ENCODE assay signal across 7 mouse cellular contexts in genomic region chr1:164138365-164139130, GRCm38 (mm10). TPM values are rescaled to one million over a fixed set of nuclear protein-coding genes. Genes with fewer than 3 reads are reported as not detected.
DNase-seq lines count a peak whose midpoint lies in the region; ATAC-seq and TF ChIP-seq lines count a peak whose summit lies in the region.

No protein-coding gene starts in this region.

- no peaks in the 10 kb centered on the region for H3K9me3 ChIP-seq in midbrain, embryonic 13.5 days

- peak; percentile 80 for DNase-seq in adrenal gland, adult 2 months
- peak; percentile 65 for DNase-seq in embryo, embryonic 11.5 days (ENCODE audit: low read depth, low spot score)
- peak; percentile 93 for DNase-seq in heart, adult 11 months
- peak; percentile 57 for DNase-seq in kidney, adult 11 months
- DNase-seq in left cerebral cortex, postnatal 4 days, result peak; percentile 78

- no peaks in the 10 kb centered on the region for H3K36me3 ChIP-seq in midbrain, embryonic 13.5 days
- no peaks in the 10 kb centered on the region for H3K36me3 ChIP-seq in small intestine, adult 2 months (ENCODE audit: control insufficient read depth, insufficient read depth, low read length)

- intact Hi-C loops in left cerebral cortex, postnatal 4 days (cut with DNase I), result loop anchor here (10.0 kb wide), 1 partner anchor 134 kb away; no protein-coding TSS in a partner anchor

- TF ChIP-seq POLR2A in small intestine, adult 2 months (IDR thresholded peaks at IDR 0.05; ENCODE audit: low read depth, low read length), result no peak

- no peaks in the 10 kb centered on the region for H3K4me1 ChIP-seq in midbrain, embryonic 13.5 days (replicated peaks)
- H3K4me1 ChIP-seq in small intestine, adult 2 months (ENCODE audit: control insufficient read depth, insufficient read depth, insufficient read length, low read length), result peaks cover 3% of the 10 kb centered on the region; the same call in 1 of the 2 replicates

- WGBS in midbrain, embryonic 13.5 days, result 7% methylated on average over 5 of the region's 5 CpGs
- 4% methylated on average over 5 of the region's 5 CpGs for WGBS in small intestine, adult 2 months

- peak; percentile 91 for ATAC-seq in midbrain, embryonic 13.5 days

- H3K27me3 ChIP-seq in midbrain, embryonic 13.5 days, result no peaks in the 10 kb centered on the region
- no peaks in the 10 kb centered on the region for H3K27me3 ChIP-seq in small intestine, adult 2 months (ENCODE audit: control insufficient read depth, insufficient read depth, low read length)

- 0 out of 2 replicates have a peak overlapping the region, but pooled peaks have one; percentile 10 for H3K4me2 ChIP-seq in midbrain, embryonic 13.5 days (replicated peaks)

- no peak overlapping the region for H3K27ac ChIP-seq in midbrain, embryonic 13.5 days
- no peak overlapping the region for H3K27ac ChIP-seq in small intestine, adult 2 months (ENCODE audit: insufficient read depth, low read depth, low read length)

- H3K9ac ChIP-seq in midbrain, embryonic 13.5 days (replicated peaks), result no peak overlapping the region

- peak; percentile 100 for TF ChIP-seq CTCF in small intestine, adult 2 months (IDR thresholded peaks at IDR 0.05; ENCODE audit: extremely low read depth, insufficient read length, insufficient replicate concordance, low read depth, low read length)

- no peak overlapping the region for H3K4me3 ChIP-seq in midbrain, embryonic 13.5 days (replicated peaks)
- H3K4me3 ChIP-seq in small intestine, adult 2 months (ENCODE audit: low read depth, low read length), result no peak overlapping the region

RNA-seq across cellular contexts. Expression of gene F5, which starts 13.1 kb away (rescaled TPM):
- 10 to 100 TPM in 1 of 2 experiments, 1 to 10 TPM in 1; 1.1 to 10.2 TPM for total RNA-seq in adrenal gland, adult 2 months (2021)
- 0.30 and 0.47 TPM in 2 replicates for polyA plus RNA-seq in adrenal gland, adult 2 months (2012; rRNA removed)
- total RNA-seq in left cerebral cortex, postnatal 4 days (2021), result under 1 TPM; 0.14 to 0.24 TPM
- polyA plus RNA-seq in midbrain, embryonic 13.5 days (2015; fragmentation: Nextera tagmentation; extraction: Ambion mirVana), result 0.07 and 0.08 TPM in 2 replicates
- polyA plus RNA-seq in small intestine, adult 2 months (2012; rRNA removed), result 0.23 and 1.2 TPM in 2 replicates

RNA-seq across cellular contexts. Expression of gene Selp, which starts 23.5 kb away (rescaled TPM):
- 1 to 10 TPM; 1.1 TPM for total RNA-seq in adrenal gland, adult 2 months (2021)
- polyA plus RNA-seq in adrenal gland, adult 2 months (2012; rRNA removed), result 0.21 and 0.25 TPM in 2 replicates
- under 1 TPM in 1 of 2 experiments, not detected in 1; 0.14 TPM for total RNA-seq in left cerebral cortex, postnatal 4 days (2021)
- 0.04 TPM in 1 of 2 replicates, not detected in the other for polyA plus RNA-seq in midbrain, embryonic 13.5 days (2015; fragmentation: Nextera tagmentation; extraction: Ambion mirVana)
- polyA plus RNA-seq in small intestine, adult 2 months (2012; rRNA removed), result 0.63 and 1.0 TPM in 2 replicates
